Mouse (Mus musculus) embryonic facial prominence, embryonic 12.5 days (tissue): Measurements from ENCODE around the gene Tm7sf2. TPM values are rescaled to one million over a fixed set of nuclear protein-coding genes. Genes with fewer than 3 reads are reported as not detected.

ENCODE experiments used
- ATAC-seq: fragments of 200-750 bp; cut with Nextera tagmentation; 2 replicates; pipeline ENCODE4 v1.8.0; 2017; ENCODE audit not compliant: insufficient number of reproducible peaks, insufficient read depth, low FRiP score, low TSS enrichment
- H3K27ac ChIP-seq: fragments of 300-500 bp; sonication (generic); 2 replicates; pipeline ENCODE4 v1.5.1; 2016; ENCODE audit warnings: mild to moderate bottlenecking
- H3K27me3 ChIP-seq: fragments of 300-500 bp; sonication (generic); 2 replicates; pipeline ENCODE4 v1.6.1; 2016; ENCODE audit warnings: mild to moderate bottlenecking, moderate library complexity
- H3K36me3 ChIP-seq: fragments of 300-500 bp; sonication (generic); 2 replicates; pipeline ENCODE4 v1.6.1; 2016; ENCODE audit warnings: mild to moderate bottlenecking
- H3K4me1 ChIP-seq: fragments of 300-500 bp; sonication (generic); 2 replicates; pipeline ENCODE4 v1.6.1; 2016
- H3K4me2 ChIP-seq: fragments of 300-500 bp; sonication (generic); replicated peaks from 2 replicates; pipeline ENCODE4 v1.6.1; 2016; ENCODE audit warnings: mild to moderate bottlenecking, moderate library complexity
- H3K4me3 ChIP-seq: fragments of 300-500 bp; sonication (generic); 2 replicates; pipeline ENCODE4 v1.5.1; 2016; ENCODE audit warnings: mild to moderate bottlenecking
- H3K9ac ChIP-seq: fragments of 300-500 bp; sonication (generic); 2 replicates; pipeline ENCODE4 v1.6.1; 2016; ENCODE audit warnings: mild to moderate bottlenecking, moderate library complexity
- H3K9me3 ChIP-seq: fragments of 300-500 bp; sonication (generic); 2 replicates; pipeline ENCODE4 v1.6.1; 2016; ENCODE audit warnings: mild to moderate bottlenecking, moderate library complexity
- WGBS: fragments of 180-500 bp; shearing (Covaris S2); methylation state at CpG from one replicate; pipeline ENCODE4 v1.1.7; 2016; 5-methylcytosine and 5-hydroxymethylcytosine counted together
- polyA plus RNA-seq: library from polyadenylated mRNA; unstranded; fragments of >200 nt; fragmentation: Nextera tagmentation; extraction: Ambion mirVana; gene quantifications from 2 replicates; pipeline ENCODE4 v1.2.1, GENCODE M21; 2016

Tm7sf2 gene
- 31.9 and 33.2 TPM in 2 replicates for polyA plus RNA-seq

GRCm38 (mm10) chr19:6067724-6068415, at the start of gene Tm7sf2:
Tm7sf2 (minus strand) TSS chr19:6068373.
- WGBS = 11% methylated on average over 33 of the region's 33 CpGs
- Histone ChIP-seq H3K4me3 (peak within 1 kb of the TSS; percentile 47), H3K9me3 (no peaks in the 10 kb centered on the region), H3K9ac (peak within 1 kb of the TSS; percentile 59), H3K27me3 (no peaks in the 10 kb centered on the region), H3K4me1 (peaks cover 16% of the 10 kb centered on the region), H3K4me2 (peak within 1 kb of the TSS; percentile 88), H3K36me3 (peaks cover 36% of the 10 kb centered on the region), H3K27ac (peak within 1 kb of the TSS; percentile 80)
- peak; percentile 87 for ATAC-seq

GRCm38 (mm10) chr19:6117346-6117985, 49.3 kb upstream of the Tm7sf2 start:
- ATAC-seq = peak; percentile 24; the same call in 1 of the 2 replicates
- WGBS = 5% methylated on average over 32 of the region's 32 CpGs
- H3K36me3 ChIP-seq = peaks cover 38% of the 10 kb centered on the region

GRCm38 (mm10) chr19:6116113-6116850, 48.1 kb upstream of the Tm7sf2 start:
- no peak overlapping the region for H3K9ac ChIP-seq
- H3K4me2 ChIP-seq = peak overlapping the region; percentile 90
- no peaks in the 10 kb centered on the region for H3K27me3 ChIP-seq
- peaks cover 15% of the 10 kb centered on the region for H3K4me1 ChIP-seq
- ATAC-seq = no peak
- H3K36me3 ChIP-seq = peaks cover 38% of the 10 kb centered on the region
- no peak overlapping the region for H3K27ac ChIP-seq
- WGBS = 90% methylated on average over 15 of the region's 15 CpGs
- H3K9me3 ChIP-seq = no peaks in the 10 kb centered on the region
- peak overlapping the region; percentile 86 for H3K4me3 ChIP-seq

More at GRCm38 (mm10) chr19:6117346-6117985, 49.3 kb upstream of the Tm7sf2 start:
- Histone ChIP-seq H3K4me1 (peaks cover 15% of the 10 kb centered on the region), H3K9me3 (no peaks in the 10 kb centered on the region), H3K27me3 (no peaks in the 10 kb centered on the region), H3K27ac (peak overlapping the region; percentile 97), H3K4me2 (peak overlapping the region; percentile 90), H3K4me3 (peak overlapping the region; percentile 86), H3K9ac (peak overlapping the region; percentile 89)

- ATAC-seq = no peak
- WGBS = 74% methylated on average over 6 of the region's 6 CpGs
- Histone ChIP-seq H3K27me3 (no peaks in the 10 kb centered on the region), H3K9ac (no peak overlapping the region), H3K27ac (no peak overlapping the region), H3K36me3 (peaks cover 32% of the 10 kb centered on the region), H3K4me1 (peaks cover 10% of the 10 kb centered on the region), H3K4me3 (no peak overlapping the region), H3K4me2 (no peak overlapping the region), H3K9me3 (no peaks in the 10 kb centered on the region)
Measured at GRCm38 (mm10) chr19:6113116-6113515, 44.9 kb upstream of the Tm7sf2 start.

DNA sequence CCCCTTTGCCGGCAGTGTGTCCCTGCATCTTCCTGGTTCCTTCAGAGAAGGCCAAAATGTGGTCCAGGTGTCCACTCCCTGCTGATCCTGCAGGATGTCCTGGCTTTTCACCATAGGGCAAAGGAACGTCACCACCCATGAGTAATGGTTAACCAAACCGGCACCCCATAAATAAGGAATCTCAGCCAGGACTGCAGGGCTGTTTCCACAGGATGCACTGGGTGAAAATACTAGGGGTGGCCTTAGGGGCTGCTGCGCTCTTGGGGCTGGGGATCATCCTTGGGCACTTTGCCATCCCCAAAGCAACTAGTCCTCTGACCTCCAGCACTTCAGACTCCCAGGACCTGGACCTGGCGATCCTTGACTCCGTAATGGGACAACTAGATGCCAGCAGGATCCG, 37.4 kb upstream of the Tm7sf2 start, which contains the start of gene Naaladl1:
Gene Naaladl1 (plus strand): TSS at position 197 of the 400 bp plus-strand sequence.
- no peaks in the 10 kb centered on the region for H3K36me3 ChIP-seq
- no peak within 1 kb of the TSS for H3K27ac ChIP-seq
- H3K4me2 ChIP-seq = no peak within 1 kb of the TSS
- H3K27me3 ChIP-seq = no peaks in the 10 kb centered on the region
- no peaks in the 10 kb centered on the region for H3K9me3 ChIP-seq
- no peak within 1 kb of the TSS for H3K4me3 ChIP-seq
- 0 out of 2 replicates have a peak, but pooled peaks cover 3% of the 10 kb centered on the region for H3K4me1 ChIP-seq
- no peak for ATAC-seq
- WGBS = 82% methylated on average over 7 of the region's 7 CpGs
- H3K9ac ChIP-seq = no peak within 1 kb of the TSS

- no peak for ATAC-seq
- Histone ChIP-seq H3K4me1 (0 out of 2 replicates have a peak, but pooled peaks cover 3% of the 10 kb centered on the region), H3K4me3 (no peak overlapping the region), H3K9me3 (no peaks in the 10 kb centered on the region), H3K4me2 (no peak overlapping the region), H3K27me3 (no peaks in the 10 kb centered on the region), H3K36me3 (no peaks in the 10 kb centered on the region; the same call in 1 of the 2 replicates), H3K27ac (no peak overlapping the region), H3K9ac (no peak overlapping the region)
- 77% methylated on average over 4 of the region's 4 CpGs for WGBS
Measured at GRCm38 (mm10) chr19:6104476-6104875, 36.3 kb upstream of the Tm7sf2 start.

DNA sequence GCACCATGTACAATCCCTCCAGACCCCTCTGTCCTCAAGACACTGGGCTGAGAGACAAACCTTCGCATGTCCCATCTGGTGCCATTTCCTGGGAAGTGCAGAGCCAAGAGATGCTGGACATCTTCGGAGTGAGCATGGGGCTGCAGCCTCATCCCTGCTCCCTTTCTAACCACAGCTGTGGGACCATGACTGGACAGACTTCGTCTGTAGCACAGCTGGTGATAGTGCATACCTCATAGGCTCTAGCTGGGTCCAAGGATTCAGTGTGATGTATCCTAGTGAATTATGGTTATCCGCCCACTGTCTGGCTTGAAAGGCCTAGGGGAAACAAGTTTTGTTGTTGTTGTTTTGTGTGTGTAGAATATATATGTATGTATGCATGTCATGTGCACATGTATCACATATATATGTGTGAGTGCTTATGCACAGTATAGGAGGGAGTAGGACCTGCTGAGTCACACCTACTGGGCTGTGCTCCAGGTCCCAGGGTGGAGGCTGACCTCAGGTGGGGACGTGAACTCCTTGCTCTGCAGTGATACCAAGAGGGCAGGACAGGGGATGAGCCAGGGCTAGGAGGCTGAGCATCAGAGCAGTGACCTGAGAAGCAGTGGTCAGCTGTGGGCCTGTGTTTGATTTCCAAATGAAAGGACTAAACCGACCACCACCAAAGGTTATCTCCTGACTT, 34.1 kb upstream of the Tm7sf2 start:
- no peak overlapping the region for H3K4me3 ChIP-seq
- H3K4me1 ChIP-seq = 0 out of 2 replicates have a peak, but pooled peaks cover 3% of the 10 kb centered on the region
- 80% methylated on average over 6 of the region's 6 CpGs for WGBS
- no peak overlapping the region for H3K4me2 ChIP-seq
- H3K27ac ChIP-seq = no peak overlapping the region
- no peaks in the 10 kb centered on the region; the same call in 1 of the 2 replicates for H3K36me3 ChIP-seq
- H3K27me3 ChIP-seq = no peaks in the 10 kb centered on the region
- H3K9ac ChIP-seq = no peak overlapping the region
- H3K9me3 ChIP-seq = no peaks in the 10 kb centered on the region
- no peak for ATAC-seq

DNA sequence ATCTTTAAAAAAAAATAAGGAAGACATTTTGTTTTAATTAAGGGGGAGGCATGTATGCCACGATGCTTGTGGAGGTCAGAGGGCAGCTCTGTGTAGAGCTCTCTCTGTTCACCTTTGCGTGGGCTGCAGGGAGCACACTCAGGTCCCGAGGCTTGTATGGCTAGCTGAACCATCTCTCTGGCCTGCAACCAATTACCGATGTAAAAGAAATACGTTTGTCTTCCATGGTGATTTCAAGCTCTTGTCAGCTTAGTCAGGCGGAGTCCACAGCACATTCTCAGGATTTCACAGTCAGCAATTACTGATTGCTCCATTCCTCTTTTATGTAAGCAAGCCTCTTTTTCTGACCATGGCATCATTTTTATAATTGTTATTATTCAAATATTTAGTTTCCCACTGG, 33.0 kb upstream of the Tm7sf2 start:
- 25% methylated on average over 6 of the region's 6 CpGs for WGBS
- Histone ChIP-seq H3K27ac (no peak overlapping the region), H3K27me3 (no peaks in the 10 kb centered on the region), H3K4me3 (no peak overlapping the region), H3K36me3 (peaks cover 4% of the 10 kb centered on the region; the same call in 1 of the 2 replicates), H3K4me2 (no peak overlapping the region), H3K9ac (no peak overlapping the region; the same call in 1 of the 2 replicates), H3K9me3 (no peaks in the 10 kb centered on the region), H3K4me1 (0 out of 2 replicates have a peak, but pooled peaks cover 3% of the 10 kb centered on the region)
- no peak for ATAC-seq

DNA sequence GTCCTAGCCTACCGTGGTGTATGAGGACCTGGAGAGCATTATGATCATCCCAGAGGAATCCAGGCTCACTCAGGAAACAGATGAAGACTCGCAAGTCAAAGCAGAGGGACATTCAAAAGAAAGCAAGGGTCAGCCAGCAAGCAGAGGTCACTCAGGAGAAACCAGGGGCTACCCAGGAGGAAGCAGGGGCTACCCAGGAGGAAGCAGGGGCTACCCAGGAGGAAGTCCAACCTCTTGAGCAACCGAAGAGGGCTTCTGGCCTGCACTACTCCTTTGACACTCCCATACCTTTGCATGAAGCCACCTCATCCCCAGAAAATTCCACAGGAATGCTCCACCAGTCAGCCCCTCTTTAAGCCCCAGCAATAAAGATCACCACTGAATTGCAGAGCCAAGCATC, 29.7 kb upstream of the Tm7sf2 start:
- Histone ChIP-seq H3K27ac (no peak overlapping the region), H3K4me2 (no peak overlapping the region), H3K36me3 (peaks cover 22% of the 10 kb centered on the region), H3K9ac (no peak overlapping the region), H3K4me1 (0 out of 2 replicates have a peak, but pooled peaks cover 3% of the 10 kb centered on the region), H3K9me3 (no peaks in the 10 kb centered on the region), H3K27me3 (no peaks in the 10 kb centered on the region), H3K4me3 (no peak overlapping the region)
- 90% methylated on average over 3 of the region's 3 CpGs for WGBS
- ATAC-seq = no peak

DNA sequence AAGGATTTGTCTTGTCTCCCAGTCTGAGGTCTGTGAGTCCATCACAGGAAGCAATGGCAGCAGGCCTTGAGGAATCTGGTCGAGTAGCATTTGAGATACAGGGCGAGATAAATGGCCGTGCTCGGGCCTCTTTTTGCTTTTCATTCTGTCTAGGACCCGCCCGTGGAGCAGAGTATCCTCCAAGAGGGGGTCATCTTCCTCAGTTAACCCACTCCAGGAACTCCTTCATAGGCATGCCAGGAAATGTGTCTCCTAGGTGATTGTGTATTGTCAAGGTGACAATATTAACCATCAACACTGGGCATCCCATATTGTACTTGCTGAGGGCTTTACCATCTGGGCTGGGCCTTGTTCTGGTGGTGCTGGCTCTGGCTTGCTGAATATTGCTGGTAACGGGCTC, 25.9 kb upstream of the Tm7sf2 start, which contains the start of gene AC131692.1:
Gene AC131692.1 (plus strand): TSS at position 301 of the 400 bp plus-strand sequence.
- no peaks in the 10 kb centered on the region for H3K9me3 ChIP-seq
- no peaks in the 10 kb centered on the region for H3K27me3 ChIP-seq
- peaks cover 56% of the 10 kb centered on the region for H3K36me3 ChIP-seq
- H3K4me1 ChIP-seq = no peaks in the 10 kb centered on the region
- no peak within 1 kb of the TSS for H3K27ac ChIP-seq
- H3K4me2 ChIP-seq = no peak within 1 kb of the TSS
- ATAC-seq = no peak
- H3K4me3 ChIP-seq = no peak within 1 kb of the TSS
- 88% methylated on average over 7 of the region's 7 CpGs for WGBS
- no peak within 1 kb of the TSS for H3K9ac ChIP-seq

GRCm38 (mm10) chr19:6088841-6089240, 20.7 kb upstream of the Tm7sf2 start:
- no peaks in the 10 kb centered on the region for H3K9me3 ChIP-seq
- peaks cover 55% of the 10 kb centered on the region for H3K36me3 ChIP-seq
- peaks cover 9% of the 10 kb centered on the region for H3K4me1 ChIP-seq
- H3K9ac ChIP-seq = no peak overlapping the region
- ATAC-seq = no peak
- no peak overlapping the region for H3K4me3 ChIP-seq
- 93% methylated on average over 13 of the region's 13 CpGs for WGBS
- no peak overlapping the region for H3K27ac ChIP-seq
- no peaks in the 10 kb centered on the region for H3K27me3 ChIP-seq
- H3K4me2 ChIP-seq = no peak overlapping the region
